Comparison of ENCODE assay signal across 17 mouse cellular contexts in the genomic region with DNA sequence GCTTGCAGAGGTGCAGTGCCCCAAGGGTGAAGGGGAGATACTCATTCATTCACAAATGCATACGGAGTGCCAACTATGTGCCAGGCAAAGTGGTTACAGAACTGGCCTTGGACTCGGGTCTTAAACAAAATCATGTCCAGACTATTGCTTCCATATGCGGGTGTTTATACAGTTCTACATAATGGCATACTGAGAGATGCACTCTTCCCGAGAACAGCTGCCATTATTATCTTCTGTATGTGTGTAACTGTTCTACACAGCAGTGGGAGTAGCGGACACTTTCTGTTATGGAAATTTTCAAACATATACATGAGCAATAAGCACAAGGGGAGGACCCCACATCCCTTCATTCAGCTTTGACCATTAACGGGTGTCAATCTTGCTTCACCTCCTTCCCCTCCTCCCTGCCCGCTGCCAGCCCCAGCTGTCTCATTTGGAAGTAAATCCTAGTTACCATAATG.
A peak's percentile ranks its signal among the peaks of the same experiment; 100 is the strongest.
DNase-seq lines count a peak whose midpoint lies in the region; ATAC-seq and TF ChIP-seq lines count a peak whose summit lies in the region.
"Had no signal": no experiment of that assay in that cellular context is flagged by ENCODE, and none has a peak within 500 bp of the region (broad histone marks: within the 10 kb centered on the region; RNA-seq: fewer than 3 reads in every experiment).

No protein-coding gene starts in this region.

- no peaks in the 10 kb centered on the region for H3K9me3 ChIP-seq in hindbrain, embryonic 11.5 days (ENCODE audit: control insufficient read depth, low read length)
- no peaks in the 10 kb centered on the region for H3K9me3 ChIP-seq in hindbrain, embryonic 10.5 days
- H3K9me3 ChIP-seq in midbrain, embryonic 11.5 days (ENCODE audit: control insufficient read depth, low read length), result no peaks in the 10 kb centered on the region
- no peaks in the 10 kb centered on the region for H3K9me3 ChIP-seq in midbrain, embryonic 16.5 days (replicated peaks; ENCODE audit: control insufficient read depth, low read length, poor library complexity, severe bottlenecking)
- H3K9me3 ChIP-seq in embryonic facial prominence, embryonic 15.5 days (replicated peaks), result no peaks in the 10 kb centered on the region
- no peaks in the 10 kb centered on the region for H3K9me3 ChIP-seq in midbrain, postnatal 0 days (ENCODE audit: low read length)
- no peaks in the 10 kb centered on the region for H3K9me3 ChIP-seq in liver, postnatal 0 days (ENCODE audit: low read length)
- H3K9me3 ChIP-seq: G1E; liver, embryonic 12.5 days had no signal

- intact Hi-C loops in heart, postnatal 36 days (cut with DNase I), result no loop called here

- no peak overlapping the region for H3K4me3 ChIP-seq in hindbrain, embryonic 11.5 days (ENCODE audit: low read depth, low read length)
- H3K4me3 ChIP-seq in hindbrain, embryonic 10.5 days, result no peak overlapping the region
- H3K4me3 ChIP-seq in midbrain, embryonic 11.5 days (ENCODE audit: low read depth, low read length), result no peak overlapping the region
- H3K4me3 ChIP-seq in midbrain, embryonic 16.5 days (ENCODE audit: low read depth, low read length), result no peak overlapping the region
- H3K4me3 ChIP-seq in embryonic facial prominence, embryonic 15.5 days (replicated peaks), result no peak overlapping the region
- H3K4me3 ChIP-seq in midbrain, postnatal 0 days (ENCODE audit: low read depth, low read length), result no peak overlapping the region
- no peak overlapping the region for H3K4me3 ChIP-seq in liver, postnatal 0 days (ENCODE audit: low read depth, low read length)
- H3K4me3 ChIP-seq: liver, embryonic 12.5 days had no signal

- peak; percentile 73; the same call in 1 of the 2 replicates for ATAC-seq in hindbrain, embryonic 11.5 days (ENCODE audit: low FRiP score)
- ATAC-seq in midbrain, embryonic 11.5 days (ENCODE audit: low FRiP score), result peak; percentile 53; the same call in 1 of the 2 replicates
- ATAC-seq in midbrain, embryonic 16.5 days, result no peak
- ATAC-seq in embryonic facial prominence, embryonic 15.5 days (ENCODE audit: insufficient number of reproducible peaks, low FRiP score, low TSS enrichment, low read depth), result peak; percentile 72
- no peak for ATAC-seq in midbrain, postnatal 0 days (ENCODE audit: low FRiP score)
- no peak for ATAC-seq in liver, postnatal 0 days
- ATAC-seq: liver, embryonic 12.5 days had no signal

- H3K9ac ChIP-seq in hindbrain, embryonic 11.5 days (ENCODE audit: low read depth, low read length), result no peak overlapping the region
- no peak overlapping the region for H3K9ac ChIP-seq in midbrain, embryonic 11.5 days (ENCODE audit: low read length)
- no peak overlapping the region for H3K9ac ChIP-seq in midbrain, embryonic 16.5 days (ENCODE audit: low read depth, low read length)
- H3K9ac ChIP-seq in embryonic facial prominence, embryonic 15.5 days, result no peak overlapping the region
- H3K9ac ChIP-seq in midbrain, postnatal 0 days (replicated peaks; ENCODE audit: low read length, poor library complexity, severe bottlenecking), result no peak overlapping the region
- no peak overlapping the region for H3K9ac ChIP-seq in liver, postnatal 0 days (replicated peaks)
- H3K9ac ChIP-seq: liver, embryonic 12.5 days had no signal

- H3K4me1 ChIP-seq in hindbrain, embryonic 11.5 days (replicated peaks; ENCODE audit: control insufficient read depth, insufficient read depth, low read length), result peaks cover 6% of the 10 kb centered on the region; the same call in 1 of the 2 replicates
- peaks cover 16% of the 10 kb centered on the region for H3K4me1 ChIP-seq in hindbrain, embryonic 10.5 days (replicated peaks)
- peaks cover 4% of the 10 kb centered on the region for H3K4me1 ChIP-seq in midbrain, embryonic 11.5 days (ENCODE audit: control insufficient read depth, insufficient read depth, low read length)
- H3K4me1 ChIP-seq in midbrain, embryonic 16.5 days (ENCODE audit: control insufficient read depth, insufficient read depth, low read length), result no peaks in the 10 kb centered on the region; the same call in 1 of the 2 replicates
- 0 out of 2 replicates have a peak, but pooled peaks cover 14% of the 10 kb centered on the region for H3K4me1 ChIP-seq in embryonic facial prominence, embryonic 15.5 days
- no peaks in the 10 kb centered on the region for H3K4me1 ChIP-seq in midbrain, postnatal 0 days (ENCODE audit: insufficient read depth, low read length)
- H3K4me1 ChIP-seq in liver, postnatal 0 days (ENCODE audit: insufficient read depth), result no peaks in the 10 kb centered on the region
- H3K4me1 ChIP-seq: liver, embryonic 12.5 days had no signal

- TF ChIP-seq EP300 in liver, postnatal 0 days (IDR thresholded peaks at IDR 0.05; ENCODE audit: low read depth), result no peak

- WGBS in hindbrain, embryonic 11.5 days, result 65% methylated on average over 7 of the region's 7 CpGs
- WGBS in hindbrain, embryonic 10.5 days, result 73% methylated on average over 7 of the region's 7 CpGs
- WGBS in midbrain, embryonic 11.5 days, result 78% methylated on average over 7 of the region's 7 CpGs
- WGBS in midbrain, embryonic 16.5 days, result 45% methylated on average over 7 of the region's 7 CpGs
- WGBS in embryonic facial prominence, embryonic 15.5 days, result 42% methylated on average over 7 of the region's 7 CpGs
- 57% methylated on average over 7 of the region's 7 CpGs for WGBS in midbrain, postnatal 0 days
- 80% methylated on average over 7 of the region's 7 CpGs for WGBS in liver, postnatal 0 days (ENCODE audit: insufficient replicate concordance)

- H3K27ac ChIP-seq in hindbrain, embryonic 11.5 days (ENCODE audit: low read depth, low read length), result no peak overlapping the region
- H3K27ac ChIP-seq in hindbrain, embryonic 10.5 days, result no peak overlapping the region; the same call in 1 of the 2 replicates
- no peak overlapping the region for H3K27ac ChIP-seq in midbrain, embryonic 11.5 days (ENCODE audit: low read depth, low read length)
- no peak overlapping the region for H3K27ac ChIP-seq in midbrain, embryonic 16.5 days (ENCODE audit: low read length)
- H3K27ac ChIP-seq in embryonic facial prominence, embryonic 15.5 days (replicated peaks), result 0 out of 2 replicates have a peak overlapping the region, but pooled peaks have one; percentile 51
- no peak overlapping the region for H3K27ac ChIP-seq in midbrain, postnatal 0 days (ENCODE audit: low read depth, low read length)
- no peak overlapping the region for H3K27ac ChIP-seq in liver, postnatal 0 days (ENCODE audit: low read depth)
- H3K27ac ChIP-seq: liver, embryonic 12.5 days had no signal

- H3K4me2 ChIP-seq in hindbrain, embryonic 11.5 days (replicated peaks; ENCODE audit: low read depth, low read length), result no peak overlapping the region
- H3K4me2 ChIP-seq in midbrain, embryonic 11.5 days, result no peak overlapping the region
- H3K4me2 ChIP-seq in midbrain, embryonic 16.5 days (ENCODE audit: low read length), result no peak overlapping the region
- H3K4me2 ChIP-seq in embryonic facial prominence, embryonic 15.5 days (replicated peaks), result no peak overlapping the region
- no peak overlapping the region for H3K4me2 ChIP-seq in midbrain, postnatal 0 days (ENCODE audit: low read depth, low read length, poor library complexity, severe bottlenecking)
- H3K4me2 ChIP-seq in liver, postnatal 0 days (ENCODE audit: low read depth, low read length), result no peak overlapping the region
- H3K4me2 ChIP-seq: heart, embryonic 11.5 days; liver, embryonic 12.5 days had no signal

- DNase-seq in hindbrain, embryonic 11.5 days (ENCODE audit: low spot score), result peak; percentile 21
- DNase-seq in hindbrain, embryonic 10.5 days (ENCODE audit: low spot score), result no peak
- no peak for DNase-seq in midbrain, embryonic 11.5 days (ENCODE audit: low spot score, missing footprints)
- peak; percentile 6 for DNase-seq in midbrain, postnatal 0 days (ENCODE audit: low spot score)
- DNase-seq in liver, postnatal 0 days, result no peak
- DNase-seq in heart, postnatal 36 days, result no peak
- DNase-seq: cerebellum, adult 11-12 months; gastrocnemius, postnatal 36 days; heart, postnatal 4 days; kidney, adult 8-10 months; kidney, postnatal 36 days; thymus, postnatal 14 days had no signal

- no peak for TF ChIP-seq CTCF in midbrain, postnatal 0 days (IDR thresholded peaks at IDR 0.05)
- TF ChIP-seq CTCF in liver, postnatal 0 days (IDR thresholded peaks at IDR 0.05; ENCODE audit: low read depth), result no peak

- H3K27me3 ChIP-seq in hindbrain, embryonic 11.5 days (ENCODE audit: control insufficient read depth, insufficient read depth, low read length), result no peaks in the 10 kb centered on the region
- no peaks in the 10 kb centered on the region for H3K27me3 ChIP-seq in hindbrain, embryonic 10.5 days (ENCODE audit: insufficient read depth, poor library complexity, severe bottlenecking)
- H3K27me3 ChIP-seq in midbrain, embryonic 11.5 days (ENCODE audit: control insufficient read depth, insufficient read depth, low read length), result no peaks in the 10 kb centered on the region
- no peaks in the 10 kb centered on the region for H3K27me3 ChIP-seq in midbrain, embryonic 16.5 days (ENCODE audit: control insufficient read depth, insufficient read depth, low read depth, low read length)
- H3K27me3 ChIP-seq in embryonic facial prominence, embryonic 15.5 days, result no peaks in the 10 kb centered on the region
- no peaks in the 10 kb centered on the region for H3K27me3 ChIP-seq in midbrain, postnatal 0 days (ENCODE audit: insufficient read depth, low read length)
- no peaks in the 10 kb centered on the region for H3K27me3 ChIP-seq in liver, postnatal 0 days (ENCODE audit: insufficient read depth, low read length)
- H3K27me3 ChIP-seq: liver, embryonic 12.5 days had no signal

- H3K36me3 ChIP-seq in hindbrain, embryonic 11.5 days (ENCODE audit: control insufficient read depth, insufficient read depth, low read length), result 0 out of 2 replicates have a peak, but pooled peaks cover 3% of the 10 kb centered on the region
- H3K36me3 ChIP-seq in hindbrain, embryonic 10.5 days, result peaks cover 61% of the 10 kb centered on the region
- H3K36me3 ChIP-seq in midbrain, embryonic 11.5 days (ENCODE audit: control insufficient read depth, insufficient read depth, low read length), result no peaks in the 10 kb centered on the region; the same call in 1 of the 2 replicates
- no peaks in the 10 kb centered on the region for H3K36me3 ChIP-seq in midbrain, embryonic 16.5 days (ENCODE audit: control insufficient read depth, insufficient read depth, low read length)
- H3K36me3 ChIP-seq in embryonic facial prominence, embryonic 15.5 days, result peaks cover 18% of the 10 kb centered on the region; the same call in 1 of the 2 replicates
- no peaks in the 10 kb centered on the region for H3K36me3 ChIP-seq in midbrain, postnatal 0 days (ENCODE audit: insufficient read depth, low read length)
- peaks cover 5% of the 10 kb centered on the region; the same call in 1 of the 2 replicates for H3K36me3 ChIP-seq in liver, postnatal 0 days (replicated peaks; ENCODE audit: insufficient read depth, low read length)
- H3K36me3 ChIP-seq: G1E had no signal

Comparison
In these comparisons a context has a peak if more than half of its experiments do, and no peak if none do; other contexts are left out.
1. ATAC-seq: peak in hindbrain, embryonic 11.5 days (single experiment), midbrain, embryonic 11.5 days (single experiment) and embryonic facial prominence, embryonic 15.5 days (single experiment); none in midbrain, embryonic 16.5 days (single experiment), midbrain, postnatal 0 days (single experiment) and liver, postnatal 0 days (single experiment).
2. DNase-seq: peak in hindbrain, embryonic 11.5 days (single experiment) and midbrain, postnatal 0 days (single experiment); none in hindbrain, embryonic 10.5 days (single experiment), midbrain, embryonic 11.5 days (single experiment), liver, postnatal 0 days (single experiment) and heart, postnatal 36 days (0 of 2).